Mouse (Mus musculus) lung, postnatal 4 days (tissue): ENCODE results near the gene Ttc32.
"Not testable (repeated sequence)": the region's sequence is repeated elsewhere in the genome, so short reads cannot be mapped to it uniquely, and the experiment has no call there.

Experiments
- DNase-seq, 2 experiments: peaks; one replicate each; pipeline ENCODE4 v3.0.0; 2021

Gene Ttc32

GRCm38 (mm10) chr12:9029888-9030723, at the start of gene Ttc32:
Ttc32 (plus strand) TSS chr12:9029997.
- DNase-seq, result peak; percentile 96

DNA sequence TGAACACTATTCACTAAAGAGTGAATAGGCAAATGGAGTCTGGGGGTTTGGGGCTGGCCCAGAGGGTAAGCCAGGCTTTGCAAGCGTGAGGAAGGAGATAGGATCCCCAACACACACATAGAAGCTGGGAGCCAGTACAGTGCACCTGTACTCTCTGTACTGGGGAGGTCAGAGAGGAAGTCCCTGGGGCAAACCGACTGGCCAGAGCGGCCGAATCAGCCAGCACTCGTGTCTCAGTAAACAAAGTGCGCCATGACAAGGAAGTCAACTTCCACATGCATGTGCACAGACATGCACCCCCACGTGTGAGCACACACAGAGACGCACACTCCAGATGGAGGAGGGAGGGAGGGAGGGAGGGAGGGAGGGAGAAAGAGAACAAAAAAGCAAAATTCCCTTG, 36.6 kb upstream of the Ttc32 start:
- no peak for DNase-seq

DNA sequence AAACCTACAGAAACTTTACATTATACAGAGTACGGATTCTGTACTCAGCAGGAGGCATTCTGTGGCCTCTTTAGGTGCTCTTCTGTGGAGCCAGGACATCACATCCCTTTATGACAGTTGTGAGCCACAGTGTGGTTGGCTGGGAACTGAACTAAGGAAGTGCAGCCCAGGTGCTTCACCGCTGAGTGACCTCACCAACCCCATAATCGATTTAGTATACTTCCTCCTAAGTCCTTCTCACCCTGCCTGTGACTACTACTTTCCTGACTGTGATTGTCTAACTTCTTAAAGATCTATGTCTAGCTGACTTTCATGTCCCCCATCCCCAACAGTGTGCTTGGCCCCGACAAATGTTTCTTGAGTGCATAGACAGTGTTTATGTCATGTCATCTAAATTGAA, 31.5 kb upstream of the Ttc32 start:
- no peak for DNase-seq

GRCm38 (mm10) chr12:9002038-9002648, 27.7 kb upstream of the Ttc32 start:
- DNase-seq, result peak; percentile 50 to 71

- no peak for DNase-seq
These were observed 22.7 kb upstream of the Ttc32 start for GRCm38 (mm10) chr12:9007146-9007545.

DNA sequence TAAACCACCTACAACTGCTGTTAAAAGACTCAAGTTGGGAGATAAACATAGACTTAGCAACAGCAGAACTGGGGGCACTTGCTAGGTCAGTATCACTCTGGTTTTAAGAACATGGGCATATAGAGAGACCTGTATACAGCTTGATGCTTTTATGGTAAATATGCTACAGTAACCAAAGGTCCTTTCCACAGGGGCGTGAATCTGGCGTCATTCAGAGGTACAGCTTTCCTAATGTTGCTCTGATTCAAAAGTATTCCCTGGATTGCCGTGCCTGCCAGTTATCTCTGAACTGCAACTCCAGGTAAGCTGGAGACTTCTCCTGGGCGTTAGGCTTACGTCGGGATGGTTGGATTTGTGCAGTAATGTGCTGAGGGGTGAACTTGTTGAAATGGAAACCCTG, 22.0 kb upstream of the Ttc32 start:
- no peak for DNase-seq

GRCm38 (mm10) chr12:9010311-9010710, 19.5 kb upstream of the Ttc32 start:
- no peak for DNase-seq

GRCm38 (mm10) chr12:9016376-9016775, 13.4 kb upstream of the Ttc32 start:
- no peak for DNase-seq

- DNase-seq, result no peak
These were observed 9.4 kb upstream of the Ttc32 start for GRCm38 (mm10) chr12:9020431-9020830.

- DNase-seq, result no peak
These were observed 8.8 kb upstream of the Ttc32 start for GRCm38 (mm10) chr12:9020986-9021385.

- no peak for DNase-seq
These were observed 6.8 kb upstream of the Ttc32 start for GRCm38 (mm10) chr12:9023031-9023430.

DNA sequence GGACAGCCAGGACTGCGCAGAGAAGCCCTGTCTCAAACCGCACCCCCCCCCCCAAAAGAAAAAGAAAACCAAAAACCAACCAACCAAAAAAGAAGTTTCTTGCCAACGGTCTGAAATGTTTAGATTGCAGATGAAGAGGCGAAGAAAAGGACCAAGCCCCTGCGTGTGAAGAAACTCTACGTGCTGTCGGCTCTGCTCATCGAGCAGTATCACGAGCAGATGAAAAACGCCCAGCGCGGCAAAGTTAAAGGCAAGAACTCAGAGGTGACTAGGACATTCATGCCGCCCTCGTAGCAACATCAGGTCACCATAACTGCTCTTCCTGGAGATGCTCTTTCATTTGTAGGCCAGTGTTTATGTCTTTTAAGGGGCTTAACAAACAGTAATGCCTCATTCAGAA, 5.7 kb upstream of the Ttc32 start:
- no peak for DNase-seq

DNA sequence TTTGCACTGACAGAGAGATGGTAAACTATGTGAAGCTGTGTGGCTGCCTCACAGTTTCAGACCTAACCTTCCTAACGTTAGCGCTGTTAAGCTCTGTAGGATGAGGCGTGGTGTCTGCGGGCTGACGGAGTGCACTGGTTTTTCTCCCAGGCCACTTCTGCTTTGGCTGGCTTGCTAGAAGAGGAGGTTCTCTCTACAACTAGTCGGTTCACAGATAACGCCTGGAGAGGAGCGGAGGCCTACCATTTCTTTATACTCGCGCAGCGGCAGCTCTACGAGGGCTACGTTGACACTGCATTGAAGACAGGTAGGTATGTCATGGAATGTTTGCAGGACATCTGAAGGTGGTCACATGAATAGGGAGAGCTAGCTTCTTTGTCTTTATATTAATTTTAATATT, 5.1 kb upstream of the Ttc32 start:
- DNase-seq, result no peak

DNA sequence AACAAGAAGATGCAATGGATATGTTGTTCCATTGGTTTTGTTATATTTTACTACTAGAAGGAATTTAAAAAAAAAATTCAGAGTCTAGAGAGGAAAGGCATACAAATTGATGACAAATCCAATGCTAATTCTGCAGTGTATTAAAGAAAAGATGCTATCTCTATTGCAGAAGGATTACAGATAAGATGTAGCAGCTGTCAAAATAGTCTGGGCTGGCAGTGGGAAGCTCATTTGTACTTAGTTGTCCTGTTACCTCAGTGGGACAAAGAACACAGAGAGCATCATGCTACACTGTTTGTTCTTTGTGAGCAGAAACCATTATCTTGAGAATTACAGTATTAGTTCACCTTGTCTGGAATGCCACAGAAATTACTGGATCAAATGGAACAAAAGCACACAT, 3.0 kb upstream of the Ttc32 start:
- no peak for DNase-seq

GRCm38 (mm10) chr12:9028816-9029215, 981 bp upstream of the Ttc32 start:
- DNase-seq, result not testable (repeated sequence)

DNA sequence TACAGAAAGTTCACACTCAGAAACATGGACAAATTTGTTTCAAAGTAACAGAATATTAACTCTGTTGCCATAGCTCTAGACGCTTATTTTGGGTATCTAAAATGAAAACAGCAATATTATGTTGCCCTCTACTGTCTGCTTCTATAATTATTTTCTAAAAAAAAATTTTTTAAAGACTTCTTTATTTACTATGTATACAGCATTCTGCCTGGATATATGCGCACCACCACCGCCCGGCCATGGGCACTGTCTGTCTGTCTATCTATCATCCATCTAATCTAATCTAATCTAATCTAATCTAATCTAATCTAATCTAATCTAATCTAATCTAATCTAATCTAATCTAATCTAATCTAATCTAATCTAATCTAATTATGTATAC, 300 bp upstream of the Ttc32 start:
- no peak for DNase-seq

DNA sequence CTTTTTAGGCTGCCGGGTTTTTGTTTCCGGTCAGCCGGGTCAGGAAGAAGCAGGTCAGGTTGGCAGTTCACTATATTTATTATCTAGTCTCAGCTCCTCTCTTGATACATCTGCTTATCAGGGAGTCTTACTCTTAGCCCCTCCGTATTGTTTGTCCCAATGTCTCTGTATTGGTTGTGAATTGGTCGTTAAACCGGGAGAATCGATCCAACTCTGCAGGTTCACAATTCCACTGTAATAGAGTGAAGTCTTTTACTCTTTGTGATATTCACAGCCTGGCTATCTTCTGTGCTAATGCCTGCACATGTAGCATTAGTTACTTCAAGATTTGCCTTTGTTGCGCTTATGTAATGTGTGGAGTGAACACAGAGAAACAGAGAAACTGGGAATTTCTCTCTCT, 1.4 kb downstream of the Ttc32 start:
- no peak for DNase-seq

DNA sequence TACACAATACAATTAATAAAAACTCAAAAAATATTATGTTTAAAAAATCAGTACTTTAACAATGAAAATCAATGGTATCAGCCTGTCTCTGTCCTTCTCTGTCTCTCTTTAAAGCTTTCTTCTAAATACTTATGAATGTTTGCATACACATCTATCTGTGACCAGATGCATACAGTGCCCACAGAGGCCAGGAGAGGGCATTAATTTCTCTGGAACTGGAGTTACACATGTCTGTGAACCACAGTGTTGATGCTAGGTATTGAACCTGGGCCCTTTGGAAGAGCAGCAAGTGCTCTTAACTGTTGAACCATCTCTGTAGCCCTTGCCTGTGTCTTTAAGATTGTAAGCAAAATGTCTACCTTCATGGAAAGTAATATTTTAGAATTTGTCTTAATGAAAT, 3.3 kb downstream of the Ttc32 start:
- no peak for DNase-seq

DNA sequence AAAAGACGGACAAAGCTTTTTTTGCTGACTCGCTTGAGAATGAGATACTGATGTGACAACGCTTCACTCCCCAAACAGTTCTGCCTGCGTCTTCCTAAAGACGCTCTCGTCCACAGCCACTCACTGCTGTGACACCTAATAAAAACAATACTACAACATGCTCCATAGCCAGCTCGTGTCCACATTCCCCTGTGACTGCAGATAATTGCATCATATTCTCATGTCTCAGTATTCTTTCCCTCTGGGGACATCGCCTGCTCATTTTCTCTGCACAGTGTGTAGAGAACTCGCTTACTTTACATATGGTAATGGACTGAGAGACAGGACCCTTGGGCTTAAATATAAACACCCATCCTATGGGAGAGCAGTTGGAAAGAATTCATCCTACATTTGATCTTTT, 6.6 kb downstream of the Ttc32 start:
- no peak for DNase-seq

- DNase-seq, result no peak
These were observed 10.4 kb downstream of the Ttc32 start for GRCm38 (mm10) chr12:9040177-9040576.

GRCm38 (mm10) chr12:9040686-9041085, 10.9 kb downstream of the Ttc32 start:
- DNase-seq, result no peak

DNA sequence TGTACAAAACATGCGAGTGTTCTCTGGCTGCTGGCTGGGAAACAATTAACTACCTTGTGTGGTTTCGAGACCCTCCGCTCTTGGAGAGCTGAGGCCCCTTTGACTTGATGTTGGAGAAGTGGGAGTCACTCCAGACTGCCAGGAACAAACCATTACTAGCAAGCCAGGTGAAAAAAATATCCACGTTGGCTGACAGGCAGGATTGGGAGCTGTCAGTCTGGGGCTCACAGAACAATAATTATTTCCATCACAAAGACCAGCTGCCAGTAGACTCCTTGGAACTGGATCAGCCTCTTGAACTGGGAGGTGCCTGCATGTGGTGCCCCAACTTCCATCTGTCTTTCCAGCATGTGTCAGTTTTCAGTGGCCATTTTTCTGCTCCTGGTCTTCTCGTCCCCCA, 12.5 kb downstream of the Ttc32 start:
- no peak for DNase-seq

DNA sequence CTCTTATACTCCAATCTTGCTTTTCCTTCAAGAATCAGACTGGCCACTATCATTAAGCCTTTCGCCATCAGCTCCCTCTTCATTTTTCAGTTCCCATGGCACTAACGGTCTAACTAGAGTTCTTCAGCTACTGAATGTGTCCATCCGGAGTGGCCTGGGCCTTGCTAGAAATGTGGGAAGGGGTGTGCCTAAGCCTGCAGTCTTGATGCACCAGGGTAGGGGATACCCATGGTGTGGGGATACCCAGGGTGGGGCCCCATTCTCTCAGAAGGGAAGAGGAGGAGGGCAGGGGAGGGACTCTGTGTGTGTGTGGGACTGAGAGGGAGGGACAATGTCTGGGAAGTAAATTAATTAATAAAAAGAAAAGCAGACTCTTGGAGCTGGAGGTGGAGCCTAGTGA, 13.0 kb downstream of the Ttc32 start:
- no peak for DNase-seq

- DNase-seq, result peak in 1 of 2 experiments; percentile 5
These were observed 14.9 kb downstream of the Ttc32 start for GRCm38 (mm10) chr12:9044666-9045065.

DNA sequence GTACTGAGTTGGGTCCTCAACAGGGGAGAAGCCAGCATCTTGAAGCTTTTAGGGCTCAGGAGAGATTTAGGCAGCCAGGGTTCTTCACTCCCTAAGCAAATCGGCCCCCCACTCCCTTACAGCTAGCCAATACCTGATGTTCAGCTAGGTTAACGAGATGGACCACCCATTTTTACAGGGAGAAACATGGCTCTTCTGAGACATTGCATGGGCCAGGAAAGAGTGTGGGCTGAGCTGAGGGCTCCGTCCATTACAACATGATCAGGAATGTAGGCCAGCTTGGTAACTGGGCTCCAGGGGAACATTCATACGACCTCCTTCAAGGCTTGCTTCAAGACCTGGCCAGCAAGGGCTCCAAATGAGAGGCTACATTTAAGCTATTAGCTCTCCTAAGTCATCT, 16.9 kb downstream of the Ttc32 start:
- DNase-seq, result peak in 1 of 2 experiments; percentile 2
